Comparison of ENCODE assay signal across 26 mouse cellular contexts in the genomic region with DNA sequence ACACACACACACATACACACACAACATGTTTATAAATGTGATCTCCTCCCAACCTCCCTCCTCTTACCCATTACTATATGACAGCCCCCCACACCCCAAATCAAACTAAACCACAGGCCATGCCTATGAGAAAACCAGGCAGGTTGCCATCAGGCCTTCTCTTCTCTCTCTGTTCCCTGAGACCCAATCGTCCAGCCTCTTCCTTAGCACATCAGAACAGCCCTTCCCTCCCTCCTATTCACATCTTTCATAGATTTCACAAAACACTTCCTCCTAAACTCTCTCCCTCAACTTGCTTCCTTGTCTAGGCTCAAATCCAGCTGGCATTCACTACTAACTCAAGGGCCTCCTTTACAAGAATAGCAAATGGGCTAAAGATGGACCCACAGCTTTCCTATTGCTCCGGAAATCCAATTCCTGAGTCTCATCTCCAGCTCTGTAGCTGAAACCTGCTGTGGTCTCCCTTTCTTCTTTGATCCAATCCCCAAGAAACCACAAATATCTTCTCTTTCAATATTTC.
A peak's percentile ranks its signal among the peaks of the same experiment; 100 is the strongest.
DNase-seq lines count a peak whose midpoint lies in the region; ATAC-seq and TF ChIP-seq lines count a peak whose summit lies in the region.
"Had no signal": no experiment of that assay in that cellular context is flagged by ENCODE, and none has a peak within 500 bp of the region (broad histone marks: within the 10 kb centered on the region; RNA-seq: fewer than 3 reads in every experiment).

No protein-coding gene starts in this region.

- H3K36me3 ChIP-seq in embryonic facial prominence, embryonic 14.5 days (ENCODE audit: control insufficient read depth, insufficient read depth, low read length): no peaks in the 10 kb centered on the region
- H3K36me3 ChIP-seq in embryonic facial prominence, embryonic 10.5 days (replicated peaks): no peaks in the 10 kb centered on the region
- no peaks in the 10 kb centered on the region for H3K36me3 ChIP-seq in heart, adult 2 months (ENCODE audit: control insufficient read depth, insufficient read depth, low read length)
- H3K36me3 ChIP-seq in lung, embryonic 16.5 days (ENCODE audit: control insufficient read depth, insufficient read depth, low read length): no peaks in the 10 kb centered on the region
- H3K36me3 ChIP-seq: forebrain, embryonic 10.5 days; heart, embryonic 13.5 days; lung, embryonic 15.5 days; midbrain, embryonic 12.5 days; neural tube, embryonic 15.5 days had no signal

- H3K9me3 ChIP-seq in embryonic facial prominence, embryonic 14.5 days (ENCODE audit: control insufficient read depth, low read length): no peaks in the 10 kb centered on the region
- H3K9me3 ChIP-seq in embryonic facial prominence, embryonic 10.5 days: no peaks in the 10 kb centered on the region
- no peaks in the 10 kb centered on the region for H3K9me3 ChIP-seq in lung, embryonic 16.5 days (ENCODE audit: control insufficient read depth, low read length)
- H3K9me3 ChIP-seq: forebrain, embryonic 10.5 days; heart, embryonic 13.5 days; lung, embryonic 15.5 days; midbrain, embryonic 12.5 days; neural tube, embryonic 15.5 days had no signal

- H3K4me2 ChIP-seq in embryonic facial prominence, embryonic 14.5 days (ENCODE audit: low read depth, low read length): no peak overlapping the region
- no peak overlapping the region for H3K4me2 ChIP-seq in lung, embryonic 16.5 days (ENCODE audit: low read depth, low read length)
- H3K4me2 ChIP-seq: heart, embryonic 13.5 days; liver, embryonic 11.5 days; lung, embryonic 15.5 days; midbrain, embryonic 12.5 days; neural tube, embryonic 15.5 days had no signal

- H3K4me1 ChIP-seq in embryonic facial prominence, embryonic 14.5 days (ENCODE audit: control insufficient read depth, insufficient read depth, low read length): no peaks in the 10 kb centered on the region
- H3K4me1 ChIP-seq in embryonic facial prominence, embryonic 10.5 days: no peaks in the 10 kb centered on the region
- no peaks in the 10 kb centered on the region for H3K4me1 ChIP-seq in heart, adult 2 months (ENCODE audit: control insufficient read depth, insufficient read depth, low read length)
- no peaks in the 10 kb centered on the region for H3K4me1 ChIP-seq in lung, embryonic 16.5 days (replicated peaks; ENCODE audit: control insufficient read depth, insufficient read depth, low read length)
- H3K4me1 ChIP-seq: forebrain, embryonic 10.5 days; heart, embryonic 13.5 days; lung, embryonic 15.5 days; midbrain, embryonic 12.5 days; neural tube, embryonic 15.5 days had no signal

- H3K27me3 ChIP-seq in embryonic facial prominence, embryonic 14.5 days (replicated peaks; ENCODE audit: control insufficient read depth, insufficient read depth, low read length): no peaks in the 10 kb centered on the region
- no peaks in the 10 kb centered on the region for H3K27me3 ChIP-seq in embryonic facial prominence, embryonic 10.5 days (replicated peaks; ENCODE audit: low read depth, poor library complexity, severe bottlenecking)
- H3K27me3 ChIP-seq in heart, adult 2 months (ENCODE audit: control insufficient read depth, insufficient read depth, low read length): no peaks in the 10 kb centered on the region
- no peaks in the 10 kb centered on the region for H3K27me3 ChIP-seq in lung, embryonic 16.5 days (ENCODE audit: control insufficient read depth, insufficient read depth, low read depth, low read length)
- H3K27me3 ChIP-seq: heart, embryonic 13.5 days; lung, embryonic 15.5 days; midbrain, embryonic 12.5 days; neural tube, embryonic 15.5 days; Patski had no signal

- H3K4me3 ChIP-seq in embryonic facial prominence, embryonic 14.5 days (ENCODE audit: low read depth, low read length): no peak overlapping the region
- H3K4me3 ChIP-seq in embryonic facial prominence, embryonic 10.5 days: no peak overlapping the region
- H3K4me3 ChIP-seq in heart, adult 2 months: no peak overlapping the region
- no peak overlapping the region for H3K4me3 ChIP-seq in lung, embryonic 16.5 days (ENCODE audit: low read length)
- H3K4me3 ChIP-seq: forebrain, embryonic 10.5 days; heart, embryonic 13.5 days; lung, embryonic 15.5 days; midbrain, embryonic 12.5 days; myocyte; neural tube, embryonic 15.5 days had no signal

- no peak for TF ChIP-seq POLR2A in heart, adult 2 months (IDR thresholded peaks at IDR 0.05; ENCODE audit: insufficient read depth, low read depth, low read length)

- no peaks in the 10 kb centered on the region for H3K79me2 ChIP-seq in heart, adult 2 months (replicated peaks; ENCODE audit: control insufficient read depth, insufficient read depth, low read length)

- intact Hi-C loops in heart, postnatal 10 days (cut with DNase I): no loop called here
- intact Hi-C loops in heart, adult 2 months (cut with DNase I): no loop called here

- H3K9ac ChIP-seq in embryonic facial prominence, embryonic 14.5 days (ENCODE audit: low read depth, low read length): no peak overlapping the region
- H3K9ac ChIP-seq in heart, adult 2 months (ENCODE audit: low read depth, low read length): no peak overlapping the region
- H3K9ac ChIP-seq in lung, embryonic 16.5 days (ENCODE audit: low read length): no peak overlapping the region
- H3K9ac ChIP-seq: forebrain, postnatal 0 days; heart, embryonic 13.5 days; lung, embryonic 15.5 days; midbrain, embryonic 12.5 days; neural tube, embryonic 15.5 days had no signal

- WGBS in embryonic facial prominence, embryonic 14.5 days: 74% methylated on average over 2 of the region's 2 CpGs
- 86% methylated on average over 2 of the region's 2 CpGs for WGBS in embryonic facial prominence, embryonic 10.5 days
- WGBS in heart, adult 2 months: 37% methylated on average over 2 of the region's 2 CpGs
- 50% methylated on average over 2 of the region's 2 CpGs for WGBS in lung, embryonic 16.5 days

- no peak for ATAC-seq in embryonic facial prominence, embryonic 14.5 days (ENCODE audit: low read depth)
- peak; percentile 51 for ATAC-seq in lung, embryonic 16.5 days (ENCODE audit: low read depth)
- ATAC-seq: CD4-positive, CD25-positive, alpha-beta regulatory T cell, adult 4 months; forebrain, postnatal 0 days; inflammation-experienced regulatory T-cells, adult 6 months; Patski had no signal

- TF ChIP-seq CTCF in heart, adult 2 months (IDR thresholded peaks at IDR 0.05): no peak

- peak; percentile 48 for DNase-seq in embryonic facial prominence, embryonic 14.5 days (ENCODE audit: low spot score)
- no peak for DNase-seq in embryonic facial prominence, embryonic 10.5 days (ENCODE audit: low spot score)
- DNase-seq in heart, postnatal 10 days: peak; percentile 16 to 17
- no peak for DNase-seq in heart, adult 2 months
- no peak for DNase-seq in lung, postnatal 25 days (ENCODE audit: low spot score)
- DNase-seq in right cerebral cortex, postnatal 10 days (ENCODE audit: low spot score in 2 of 2): peak; percentile 27 to 33
- no peak for DNase-seq in right cerebral cortex, postnatal 25 days
- DNase-seq: adrenal gland, postnatal 10 days; cerebellum, adult 11-12 months; cerebellum, postnatal 25 days; embryo, embryonic 11 days; forebrain, postnatal 0 days; kidney, adult 2 months; kidney, postnatal 10 days; thymus, postnatal 14 days had no signal

- no peak for TF ChIP-seq EP300 in heart, adult 2 months (IDR thresholded peaks at IDR 0.05; ENCODE audit: insufficient read depth, low read depth, low read length)

- H3K27ac ChIP-seq in embryonic facial prominence, embryonic 14.5 days (replicated peaks; ENCODE audit: low read depth, low read length): no peak overlapping the region
- H3K27ac ChIP-seq in embryonic facial prominence, embryonic 10.5 days (replicated peaks): no peak overlapping the region
- no peak overlapping the region for H3K27ac ChIP-seq in heart, adult 2 months
- H3K27ac ChIP-seq in lung, embryonic 16.5 days (ENCODE audit: low read length): no peak overlapping the region
- H3K27ac ChIP-seq: forebrain, embryonic 10.5 days; heart, embryonic 13.5 days; lung, embryonic 15.5 days; midbrain, embryonic 12.5 days; neural tube, embryonic 15.5 days had no signal

Comparison
In these comparisons a context has a peak if more than half of its experiments do, and no peak if none do; other contexts are left out.
1. DNase-seq: peak in embryonic facial prominence, embryonic 14.5 days (single experiment), heart, postnatal 10 days (2 of 2) and right cerebral cortex, postnatal 10 days (2 of 2); none in embryonic facial prominence, embryonic 10.5 days (single experiment), heart, adult 2 months (0 of 2), lung, postnatal 25 days (single experiment) and right cerebral cortex, postnatal 25 days (single experiment).